Mouse (Mus musculus) MEL (cell line): ENCODE measurements around the gene Rpn1.

Experiments
- CTCF ChIP-seq, 3 experiments: IDR thresholded peaks in 2 of 3; conservative IDR thresholded peaks in 1 of 3; 2 replicates each; pipeline ENCODE4 v1.5.1; 2011 to 2012; ENCODE audit warnings: low read length in 3 of 3, low read depth in 2 of 3, mild to moderate bottlenecking in 2 of 3, improper control_type of control experiment in 1 of 3, inconsistent platforms in 1 of 3, mixed read lengths in 1 of 3, moderate library complexity in 1 of 3; ENCODE audit not compliant: control insufficient read depth in 1 of 3, insufficient read depth in 1 of 3, poor library complexity in 1 of 3, severe bottlenecking in 1 of 3
- POLR2AphosphoS5 ChIP-seq: IDR thresholded peaks from 2 replicates; pipeline ENCODE4 v1.6.1; 2012; ENCODE audit warnings: low read depth, borderline replicate concordance, mild to moderate bottlenecking, inconsistent platforms, low read length, moderate library complexity, mixed read lengths
- SMC3 ChIP-seq: IDR thresholded peaks from 2 replicates; pipeline ENCODE4 v1.6.1; 2011; ENCODE audit warnings: low read depth, low read length, improper control_type of control experiment
- USF1 ChIP-seq: IDR thresholded peaks from 2 replicates; pipeline ENCODE4 v1.6.1; 2014; ENCODE audit warnings: low read depth, mild to moderate bottlenecking, inconsistent platforms, low read length, improper control_type of control experiment, moderate library complexity
- ZMIZ1 ChIP-seq: IDR thresholded peaks from 2 replicates; pipeline ENCODE4 v1.6.1; 2012; ENCODE audit warnings: low read depth, mild to moderate bottlenecking, inconsistent platforms, low read length, improper control_type of control experiment, moderate library complexity

DNA sequence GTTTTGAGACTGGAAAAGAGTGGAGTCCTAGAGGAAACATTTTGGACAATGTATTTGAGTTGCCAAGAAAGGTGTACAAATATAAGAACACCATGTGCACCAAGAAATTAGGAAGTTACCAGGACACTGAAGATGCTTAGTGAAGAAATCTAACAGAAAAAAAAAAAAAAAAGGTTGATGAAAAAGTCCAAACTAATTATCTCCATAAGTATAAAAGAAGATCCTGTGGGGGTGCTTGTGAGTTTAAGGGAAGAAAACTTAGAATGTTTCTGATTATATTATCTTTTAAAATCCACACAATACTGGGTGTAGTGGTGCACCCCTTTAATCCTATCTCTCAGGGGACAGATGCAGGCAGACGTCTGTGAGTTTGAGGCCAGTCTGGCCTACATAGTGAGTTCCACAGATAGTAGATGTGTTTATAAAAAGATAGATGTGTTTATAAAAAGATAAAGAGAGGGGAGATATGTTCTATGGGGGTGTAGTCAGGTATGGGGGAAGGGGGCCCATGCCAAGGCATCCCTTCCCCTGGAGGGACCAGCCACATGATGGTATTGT is 8.2 kb upstream of the Rpn1 start:
- no peak for TF ChIP-seq POLR2AphosphoS5
- TF ChIP-seq USF1, result no peak
- no peak for TF ChIP-seq ZMIZ1
- TF ChIP-seq CTCF (IDR thresholded peaks at IDR 0.05 in 2 of 3, conservative IDR thresholded peaks at IDR 0.05 in 1 of 3; ENCODE audit: control insufficient read depth in 1 of 3, insufficient read depth in 1 of 3, low read depth in 2 of 3, low read length in 3 of 3, poor library complexity in 1 of 3, severe bottlenecking in 1 of 3), result no peak
- TF ChIP-seq SMC3, result no peak
